Mouse (Mus musculus) kidney, embryonic 16.5 days (tissue): Measurements from ENCODE around the gene Cela1. TPM values are rescaled to one million over a fixed set of nuclear protein-coding genes. Genes with fewer than 3 reads are reported as not detected.

Source experiments
- microRNA-seq: library from miRNA; unstranded; fragments of <30 nt; microRNA quantifications from one replicate; pipeline ENCODE4, GENCODE M21; 2016
- polyA plus RNA-seq: library from polyadenylated mRNA; unstranded; fragments of >200 nt; fragmentation: Nextera tagmentation; extraction: Ambion mirVana; gene quantifications from 2 replicates; pipeline ENCODE4 v1.2.1, GENCODE M21; 2015

Cela1 gene
- polyA plus RNA-seq, 1 experiment from 2014 or later: 41.9 TPM

Small RNAs within 50 kb of the gene (microRNA-seq; reads per million reads assigned to microRNA genes)
- gene Mir6961: not detected

Other genes with a start within 250 kb of the Cela1 start
- 31.8 and 33.1 TPM in 2 replicates for gene Letmd1, start 218.9 kb downstream of the Cela1 start, polyA plus RNA-seq
- gene Csrnp2, start 192.4 kb downstream of the Cela1 start, polyA plus RNA-seq: 15.3 and 16.4 TPM in 2 replicates
- gene Tfcp2, start 135.9 kb downstream of the Cela1 start, polyA plus RNA-seq: 37.5 and 37.8 TPM in 2 replicates
- gene Pou6f1, start 87.9 kb downstream of the Cela1 start, polyA plus RNA-seq: 10.1 and 10.2 TPM in 2 replicates
- gene Dazap2, start 72.6 kb downstream of the Cela1 start, polyA plus RNA-seq: 262 and 290 TPM in 2 replicates
- gene Smagp, start 51.0 kb downstream of the Cela1 start, polyA plus RNA-seq: 41.6 and 45.4 TPM in 2 replicates
- gene Bin2, start 18.4 kb downstream of the Cela1 start, polyA plus RNA-seq: 2.1 and 3.0 TPM in 2 replicates
- 0.87 and 1.1 TPM in 2 replicates for gene Galnt6, start 41.5 kb upstream of the Cela1 start, polyA plus RNA-seq
- gene Slc4a8, start 73.8 kb upstream of the Cela1 start, polyA plus RNA-seq: 8.4 and 8.7 TPM in 2 replicates
- 8.1 and 8.2 TPM in 2 replicates for gene Scn8a, start 181.9 kb upstream of the Cela1 start, polyA plus RNA-seq